Mouse (Mus musculus): ENCODE results near the gene Skil. TPM values are rescaled to one million over a fixed set of nuclear protein-coding genes. Genes with fewer than 3 reads are reported as not detected.

The Skil gene
- polyA plus RNA-seq, 1 experiment from 2014 or later = 10.3 TPM

DNA sequence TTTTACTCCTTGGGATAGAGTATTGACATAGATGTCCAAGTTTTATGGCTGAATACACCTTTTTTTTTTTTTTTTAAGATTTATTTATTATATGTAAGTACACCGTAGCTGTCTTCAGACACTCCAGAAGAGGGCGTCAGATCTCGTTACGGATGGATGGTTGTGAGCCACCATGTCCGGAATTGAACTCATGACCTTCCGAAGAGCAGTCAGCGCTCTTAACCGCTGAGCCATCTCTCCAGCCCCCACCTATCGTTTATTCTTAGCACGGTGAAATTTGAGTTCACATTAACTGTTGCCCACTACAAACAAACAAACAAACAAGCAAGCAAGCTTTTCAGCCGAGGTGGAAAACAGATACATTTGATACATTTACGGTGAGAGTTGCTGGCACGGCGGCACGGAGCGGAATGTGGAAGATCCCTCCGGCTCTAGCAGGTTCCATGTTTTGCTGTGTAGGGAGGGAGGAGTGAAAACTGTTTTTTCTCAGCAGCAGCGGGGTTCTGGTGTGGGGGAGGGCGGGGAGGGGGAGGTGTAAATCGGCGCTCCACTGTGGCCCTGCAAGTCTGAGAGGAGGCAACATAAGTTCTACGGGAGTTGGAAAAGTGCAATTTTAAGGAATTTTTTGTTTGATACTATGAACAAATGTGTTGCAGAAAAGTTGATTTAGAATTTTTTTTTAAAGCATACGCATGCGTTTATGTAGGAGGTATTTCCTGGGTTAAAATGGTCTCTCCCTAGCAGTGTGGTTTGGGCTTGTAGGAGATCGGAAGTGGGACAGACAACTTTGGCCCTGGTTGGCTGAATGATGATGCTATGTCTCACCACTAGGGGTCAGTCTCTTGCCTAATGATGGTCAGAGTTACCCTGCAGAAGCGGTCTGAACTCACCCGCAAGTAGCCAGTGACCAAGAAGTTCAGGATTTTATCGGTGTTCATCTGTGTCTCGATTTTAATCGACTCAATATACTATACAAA, 37.9 kb upstream of the Skil start:
- peak; percentile 71 for ATAC-seq (replicated peaks; ENCODE audit: extremely low read depth, insufficient read depth, low FRiP score)
- peak overlapping the region; percentile 74 for H3K4me3 ChIP-seq (ENCODE audit: low read length)
- H3K4me2 ChIP-seq (ENCODE audit: low read depth, low read length) = peak overlapping the region; percentile 80

DNA sequence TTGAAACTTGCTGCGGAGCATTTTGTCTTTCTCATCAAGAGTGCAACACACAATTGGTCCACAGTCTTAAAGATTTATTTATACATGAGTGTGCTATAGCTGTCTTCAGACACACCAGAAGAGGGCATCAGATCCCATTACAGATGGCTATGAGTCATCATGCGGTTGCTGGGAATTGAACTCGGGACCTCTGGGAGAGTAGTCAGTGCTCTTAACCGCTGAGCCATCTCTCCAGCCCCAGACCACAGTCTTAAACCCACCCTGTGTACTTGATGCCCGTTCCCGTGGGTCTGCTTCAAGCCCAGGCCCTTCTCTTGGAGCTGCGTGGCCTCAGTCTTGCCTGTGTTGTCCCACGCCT, 34.1 kb upstream of the Skil start:
- no peak overlapping the region for H3K4me3 ChIP-seq (ENCODE audit: low read length)
- peak overlapping the region; percentile 10; the same call in 1 of the 2 replicates for H3K27ac ChIP-seq (ENCODE audit: low read length)
- H3K9me3 ChIP-seq (replicated peaks; ENCODE audit: control insufficient read depth, low read length) = no peaks in the 10 kb centered on the region
- H3K4me1 ChIP-seq (ENCODE audit: control insufficient read depth, insufficient read depth, low read length) = no peaks in the 10 kb centered on the region
- no peak overlapping the region; the same call in 1 of the 2 replicates for H3K4me2 ChIP-seq (ENCODE audit: low read depth, low read length)
- no peak for ATAC-seq (replicated peaks; ENCODE audit: extremely low read depth, insufficient read depth, low FRiP score)
- H3K9ac ChIP-seq (ENCODE audit: low read length) = 0 out of 2 replicates have a peak overlapping the region, but pooled peaks have one; percentile 23
- H3K27me3 ChIP-seq (ENCODE audit: control insufficient read depth, insufficient read depth, low read length) = no peaks in the 10 kb centered on the region
- H3K36me3 ChIP-seq (ENCODE audit: control insufficient read depth, insufficient read depth) = no peaks in the 10 kb centered on the region
- 77% methylated on average over 8 of the region's 8 CpGs for WGBS

More for the DNA sequence above, 37.9 kb upstream of the Skil start:
- no peaks in the 10 kb centered on the region for H3K9me3 ChIP-seq (replicated peaks; ENCODE audit: control insufficient read depth, low read length)
- no peaks in the 10 kb centered on the region for H3K27me3 ChIP-seq (ENCODE audit: control insufficient read depth, insufficient read depth, low read length)
- peak overlapping the region; percentile 97 for H3K27ac ChIP-seq (ENCODE audit: low read length)
- WGBS = under 1% methylated on average over 30 of the region's 30 CpGs
- H3K36me3 ChIP-seq (ENCODE audit: control insufficient read depth, insufficient read depth) = no peaks in the 10 kb centered on the region
- peak overlapping the region; percentile 79 for H3K9ac ChIP-seq (ENCODE audit: low read length)
- peaks cover 5% of the 10 kb centered on the region for H3K4me1 ChIP-seq (ENCODE audit: control insufficient read depth, insufficient read depth, low read length)

DNA sequence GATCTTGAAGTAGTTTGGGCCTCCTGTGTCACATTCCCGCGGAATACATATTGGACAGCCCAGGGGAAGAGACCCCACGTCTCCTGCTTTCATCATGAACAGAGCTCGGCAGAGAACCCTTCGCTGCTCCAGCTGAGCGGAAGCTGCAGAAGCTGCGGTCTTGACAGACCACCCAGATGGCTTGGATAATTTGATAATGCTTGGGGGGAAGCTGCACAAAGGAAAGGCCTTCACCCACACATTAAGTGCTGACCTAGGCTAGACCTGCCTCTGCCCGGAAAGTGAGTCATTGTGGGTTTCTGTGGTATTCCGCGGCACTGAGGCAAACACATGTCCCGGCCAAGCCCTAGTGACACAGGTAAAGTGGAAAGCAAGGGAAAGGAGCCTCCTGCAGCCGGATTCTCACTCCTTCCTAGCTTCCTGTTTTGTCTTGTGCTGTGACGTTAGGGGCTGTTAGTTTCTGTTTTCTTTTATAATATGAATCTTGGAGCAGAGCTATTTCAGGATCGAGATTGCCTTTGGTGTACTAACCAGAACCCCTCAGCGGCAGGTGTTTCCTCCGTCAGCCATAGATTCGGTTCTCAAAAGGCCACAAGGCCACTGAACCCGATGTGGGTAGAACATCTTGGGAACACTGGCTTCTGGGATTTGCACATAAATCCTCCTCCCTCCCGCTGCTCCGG, 33.6 kb upstream of the Skil start:
- Histone ChIP-seq H3K4me3 (ENCODE audit: low read length) (peak overlapping the region; percentile 9; the same call in 1 of the 2 replicates), H3K9me3 (replicated peaks; ENCODE audit: control insufficient read depth, low read length) (no peaks in the 10 kb centered on the region), H3K27ac (ENCODE audit: low read length) (peak overlapping the region; percentile 37), H3K27me3 (ENCODE audit: control insufficient read depth, insufficient read depth, low read length) (no peaks in the 10 kb centered on the region), H3K9ac (ENCODE audit: low read length) (0 out of 2 replicates have a peak overlapping the region, but pooled peaks have one; percentile 23), H3K36me3 (ENCODE audit: control insufficient read depth, insufficient read depth) (no peaks in the 10 kb centered on the region), H3K4me2 (ENCODE audit: low read depth, low read length) (peak overlapping the region; percentile 23), H3K4me1 (ENCODE audit: control insufficient read depth, insufficient read depth, low read length) (no peaks in the 10 kb centered on the region)
- no peak for ATAC-seq (replicated peaks; ENCODE audit: extremely low read depth, insufficient read depth, low FRiP score)
- WGBS = 60% methylated on average over 20 of the region's 20 CpGs

DNA sequence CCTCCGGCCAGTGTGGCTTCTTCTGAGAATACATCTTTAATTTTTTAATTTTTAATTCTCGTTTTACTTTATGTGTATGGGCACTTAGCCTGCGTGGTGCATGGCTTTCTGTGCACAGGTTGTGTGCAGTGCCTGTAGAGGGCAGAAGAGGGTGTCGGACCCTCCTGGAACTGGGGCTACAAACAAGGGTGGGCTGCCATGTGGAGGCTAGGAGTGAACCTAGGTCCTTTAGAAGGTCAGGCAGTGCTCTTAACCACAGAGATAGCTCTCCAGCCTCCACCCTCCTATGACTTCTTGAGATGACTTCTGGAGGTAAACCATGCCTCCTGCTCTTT, 33.1 kb upstream of the Skil start:
- no peak overlapping the region for H3K9ac ChIP-seq (ENCODE audit: low read length)
- peak overlapping the region; percentile 23; the same call in 1 of the 2 replicates for H3K4me2 ChIP-seq (ENCODE audit: low read depth, low read length)
- no peaks in the 10 kb centered on the region for H3K36me3 ChIP-seq (ENCODE audit: control insufficient read depth, insufficient read depth)
- peak overlapping the region; percentile 37; the same call in 1 of the 2 replicates for H3K27ac ChIP-seq (ENCODE audit: low read length)
- no peaks in the 10 kb centered on the region for H3K4me1 ChIP-seq (ENCODE audit: control insufficient read depth, insufficient read depth, low read length)
- H3K27me3 ChIP-seq (ENCODE audit: control insufficient read depth, insufficient read depth, low read length) = no peaks in the 10 kb centered on the region
- no peak for ATAC-seq (replicated peaks; ENCODE audit: extremely low read depth, insufficient read depth, low FRiP score)
- no peaks in the 10 kb centered on the region for H3K9me3 ChIP-seq (replicated peaks; ENCODE audit: control insufficient read depth, low read length)
- no peak overlapping the region for H3K4me3 ChIP-seq (ENCODE audit: low read length)
- WGBS = 54% methylated on average over 4 of the region's 4 CpGs

DNA sequence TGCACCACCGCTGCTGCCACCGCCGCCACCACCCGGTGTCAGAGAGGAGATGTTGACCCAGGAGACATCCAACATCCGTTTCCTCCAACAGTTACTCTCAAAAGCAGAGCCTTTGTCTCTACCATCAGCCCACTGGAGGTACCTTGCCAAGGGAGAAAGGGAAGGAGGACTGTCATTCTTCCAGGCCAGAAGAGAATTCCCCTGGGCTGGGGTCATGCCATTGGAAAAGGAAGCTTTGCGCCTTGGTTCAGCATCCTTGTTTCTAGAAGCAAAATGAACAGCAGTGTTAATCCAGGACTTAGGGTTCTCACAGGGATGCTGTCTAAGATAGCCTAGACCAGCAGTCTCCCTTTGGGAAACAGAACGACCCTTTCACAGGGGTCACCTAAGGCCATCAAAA, 32.5 kb upstream of the Skil start:
- WGBS = 87% methylated on average over 7 of the region's 7 CpGs

DNA sequence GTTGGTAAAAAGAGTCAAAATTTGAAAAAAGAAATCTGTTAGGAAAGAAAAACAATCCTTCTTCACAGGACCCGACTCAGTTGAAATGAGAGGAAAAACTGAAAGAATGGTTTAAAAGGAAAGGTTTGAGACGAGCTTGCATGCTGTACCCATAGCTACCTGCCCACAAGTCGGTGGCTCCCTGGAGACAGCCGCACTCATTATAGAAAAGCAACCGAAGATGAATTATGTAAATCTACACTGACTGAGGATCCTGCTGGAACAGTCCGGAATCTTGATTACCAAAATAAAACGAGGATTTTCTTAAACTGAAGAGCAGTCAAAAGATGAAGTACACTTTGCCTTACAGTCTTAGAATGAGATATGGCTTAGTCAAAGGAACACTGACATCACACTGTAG, 26.4 kb upstream of the Skil start:
- 77% methylated on average over 7 of the region's 7 CpGs for WGBS
- H3K9me3 ChIP-seq (replicated peaks; ENCODE audit: control insufficient read depth, low read length) = no peaks in the 10 kb centered on the region
- no peak overlapping the region for H3K4me2 ChIP-seq (ENCODE audit: low read depth, low read length)
- no peak overlapping the region for H3K9ac ChIP-seq (ENCODE audit: low read length)
- no peak overlapping the region for H3K4me3 ChIP-seq (ENCODE audit: low read length)
- no peaks in the 10 kb centered on the region for H3K27me3 ChIP-seq (ENCODE audit: control insufficient read depth, insufficient read depth, low read length)
- ATAC-seq (replicated peaks; ENCODE audit: extremely low read depth, insufficient read depth, low FRiP score) = no peak
- no peaks in the 10 kb centered on the region for H3K4me1 ChIP-seq (ENCODE audit: control insufficient read depth, insufficient read depth, low read length)
- no peak overlapping the region for H3K27ac ChIP-seq (ENCODE audit: low read length)
- no peaks in the 10 kb centered on the region for H3K36me3 ChIP-seq (ENCODE audit: control insufficient read depth, insufficient read depth)

More for the DNA sequence above, 32.5 kb upstream of the Skil start:
- H3K4me3 ChIP-seq (ENCODE audit: low read length) = no peak overlapping the region
- no peak for ATAC-seq (replicated peaks; ENCODE audit: extremely low read depth, insufficient read depth, low FRiP score)
- no peak overlapping the region for H3K9ac ChIP-seq (ENCODE audit: low read length)
- no peaks in the 10 kb centered on the region for H3K4me1 ChIP-seq (ENCODE audit: control insufficient read depth, insufficient read depth, low read length)
- no peak overlapping the region for H3K4me2 ChIP-seq (ENCODE audit: low read depth, low read length)
- H3K36me3 ChIP-seq (ENCODE audit: control insufficient read depth, insufficient read depth) = no peaks in the 10 kb centered on the region
- H3K27ac ChIP-seq (ENCODE audit: low read length) = no peak overlapping the region
- H3K27me3 ChIP-seq (ENCODE audit: control insufficient read depth, insufficient read depth, low read length) = no peaks in the 10 kb centered on the region
- no peaks in the 10 kb centered on the region for H3K9me3 ChIP-seq (replicated peaks; ENCODE audit: control insufficient read depth, low read length)

DNA sequence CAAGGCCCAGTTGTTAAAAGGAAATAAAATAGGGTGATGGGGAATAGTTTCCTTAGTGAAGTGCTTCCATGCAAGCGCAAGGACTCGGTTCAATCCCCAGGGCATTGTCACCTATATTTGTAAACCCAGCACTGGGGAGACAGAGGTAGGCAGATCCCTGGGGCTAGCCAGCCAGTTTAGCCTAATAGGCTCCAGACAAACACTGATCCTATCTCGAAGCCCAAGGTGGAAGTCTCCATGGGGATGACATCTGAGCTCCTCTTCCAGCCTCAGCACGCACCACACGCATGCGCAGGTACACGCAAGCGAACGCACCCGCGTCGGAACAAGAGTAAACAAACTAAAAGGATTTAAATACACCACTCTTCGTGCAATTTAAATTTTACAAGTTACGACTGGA, 23.1 kb upstream of the Skil start:
- no peaks in the 10 kb centered on the region for H3K9me3 ChIP-seq (replicated peaks; ENCODE audit: control insufficient read depth, low read length)
- H3K27ac ChIP-seq (ENCODE audit: low read length) = no peak overlapping the region
- H3K27me3 ChIP-seq (ENCODE audit: control insufficient read depth, insufficient read depth, low read length) = no peaks in the 10 kb centered on the region
- no peak overlapping the region for H3K4me2 ChIP-seq (ENCODE audit: low read depth, low read length)
- 86% methylated on average over 14 of the region's 14 CpGs for WGBS
- no peaks in the 10 kb centered on the region for H3K36me3 ChIP-seq (ENCODE audit: control insufficient read depth, insufficient read depth)
- H3K4me1 ChIP-seq (ENCODE audit: control insufficient read depth, insufficient read depth, low read length) = no peaks in the 10 kb centered on the region
- no peak overlapping the region for H3K4me3 ChIP-seq (ENCODE audit: low read length)
- no peak for ATAC-seq (replicated peaks; ENCODE audit: extremely low read depth, insufficient read depth, low FRiP score)
- H3K9ac ChIP-seq (ENCODE audit: low read length) = no peak overlapping the region

DNA sequence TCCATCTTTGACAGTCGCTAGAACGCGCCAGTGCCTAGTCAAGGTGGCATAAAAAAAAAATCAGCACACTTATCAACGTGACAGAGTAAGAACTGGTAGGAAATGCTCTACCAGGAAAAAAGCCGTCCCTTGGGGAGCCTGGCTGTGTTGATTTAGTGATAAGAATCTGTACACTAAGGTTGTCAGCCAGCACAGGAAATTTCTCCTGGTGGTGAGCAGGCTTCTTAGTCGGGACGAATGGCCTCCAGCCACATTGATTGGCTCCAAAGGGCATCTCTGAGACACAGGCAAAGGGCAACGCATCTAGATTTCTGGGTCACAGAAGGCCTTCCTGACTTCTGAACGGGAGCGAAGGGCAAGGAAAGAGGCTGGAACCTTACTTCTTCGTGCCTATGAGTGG, 19.1 kb upstream of the Skil start:
- WGBS = 48% methylated on average over 11 of the region's 11 CpGs
- ATAC-seq (replicated peaks; ENCODE audit: extremely low read depth, insufficient read depth, low FRiP score) = no peak
- no peaks in the 10 kb centered on the region for H3K9me3 ChIP-seq (replicated peaks; ENCODE audit: control insufficient read depth, low read length)

More for the DNA sequence above, 19.1 kb upstream of the Skil start:
- H3K36me3 ChIP-seq (ENCODE audit: control insufficient read depth, insufficient read depth) = no peaks in the 10 kb centered on the region
- H3K4me2 ChIP-seq (ENCODE audit: low read depth, low read length) = no peak overlapping the region
- H3K4me1 ChIP-seq (ENCODE audit: control insufficient read depth, insufficient read depth, low read length) = no peaks in the 10 kb centered on the region
- H3K9ac ChIP-seq (ENCODE audit: low read length) = no peak overlapping the region
- no peaks in the 10 kb centered on the region for H3K27me3 ChIP-seq (ENCODE audit: control insufficient read depth, insufficient read depth, low read length)
- no peak overlapping the region for H3K27ac ChIP-seq (ENCODE audit: low read length)
- no peak overlapping the region for H3K4me3 ChIP-seq (ENCODE audit: low read length)

Data from heart, embryonic 16.5 days (tissue).